Mouse (Mus musculus) adrenal gland, postnatal 36 days (tissue): ENCODE results near the gene Fam151a. TPM values are rescaled to one million over a fixed set of nuclear protein-coding genes. Genes with fewer than 3 reads are reported as not detected.
"Not testable (repeated sequence)": the region's sequence is repeated elsewhere in the genome, so short reads cannot be mapped to it uniquely, and the experiment has no call there.

Experiments
- DNase-seq, 2 experiments: peaks; one replicate each; pipeline ENCODE4 v3.0.0; 2021; ENCODE audit warnings: mixed read lengths in 1 of 2
- long read RNA-seq, 2 experiments: library from polyadenylated mRNA; stranded (forward); transcript quantifications; one replicate each; pipeline ENCODE4 v2.0.0; 2021; ENCODE audit warnings: borderline sequencing depth in 2 of 2
- total RNA-seq, 2 experiments: library from RNA; stranded (reverse); gene quantifications; 2 replicates each; pipeline ENCODE4 v1.2.3; 2021

Gene Fam151a
- under 1 TPM in 1 of 2 experiments, not detected in 1; 0.17 TPM for total RNA-seq
- long read RNA-seq, experiment 1: 0 reads
- long read RNA-seq, experiment 2: 0 reads

- no peak for DNase-seq
These were observed at the start of gene Fam151a for GRCm38 (mm10) chr4:106733636-106734035. TSS of gene Fam151a (plus strand) at chr4:106733889.

DNA sequence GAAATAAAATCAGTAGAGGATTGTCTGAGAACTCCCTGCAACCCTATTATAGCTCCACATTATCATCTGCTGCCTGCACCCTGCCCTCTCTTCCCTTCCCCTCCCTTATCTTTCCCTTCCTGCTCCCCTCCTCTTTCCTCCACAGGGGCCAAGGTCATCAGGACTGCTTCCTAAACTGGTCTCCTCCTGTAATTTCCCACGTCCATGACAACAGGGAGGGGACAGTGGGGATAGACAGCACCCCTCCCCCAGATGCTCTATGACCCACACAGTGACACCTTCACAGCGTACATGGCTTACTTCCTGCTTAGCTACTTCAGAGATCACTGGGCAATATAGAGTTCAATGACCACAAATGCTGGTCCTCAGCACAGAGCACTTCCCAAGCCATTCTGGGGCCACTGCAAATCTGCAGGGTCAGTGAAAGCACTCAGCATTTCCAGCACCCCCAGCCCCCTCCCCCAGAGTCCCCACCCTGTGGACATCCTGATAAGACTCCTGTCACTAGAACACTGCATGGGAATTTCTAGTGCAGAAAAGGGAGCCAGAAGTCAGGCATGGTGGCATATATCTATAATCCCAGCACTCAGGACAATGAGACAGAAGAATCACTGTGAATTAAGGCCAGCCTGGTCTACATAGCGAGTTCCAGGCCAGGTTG, 44.9 kb upstream of the Fam151a start:
- DNase-seq: no peak

- DNase-seq: no peak
These were observed 39.8 kb upstream of the Fam151a start for GRCm38 (mm10) chr4:106693841-106694430.

GRCm38 (mm10) chr4:106699989-106700388, 33.7 kb upstream of the Fam151a start:
- peak in 1 of 2 experiments; percentile 23 for DNase-seq

DNA sequence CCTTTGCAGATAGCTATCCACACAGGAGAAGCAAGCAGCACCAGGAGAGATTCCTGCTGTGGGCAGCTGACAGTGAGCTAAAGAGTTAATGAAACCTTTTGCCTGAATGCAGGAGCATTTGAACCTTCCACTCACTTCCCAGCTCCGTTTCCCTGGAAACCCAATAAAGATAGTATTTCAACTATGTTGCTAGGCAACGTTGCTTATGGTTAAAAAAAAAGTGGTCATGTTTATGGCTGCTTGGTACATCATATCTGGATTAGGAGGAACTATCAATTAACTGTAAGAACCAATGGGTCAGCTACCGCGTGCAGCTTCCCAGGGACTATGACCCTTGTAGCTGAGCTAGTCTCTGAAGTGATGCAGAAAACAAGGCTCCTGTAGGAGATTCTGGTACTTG, 32.9 kb upstream of the Fam151a start:
- no peak for DNase-seq

- DNase-seq: no peak
These were observed 29.7 kb upstream of the Fam151a start for GRCm38 (mm10) chr4:106703956-106704355.

- no peak for DNase-seq
These were observed 29.3 kb upstream of the Fam151a start for GRCm38 (mm10) chr4:106704416-106704815.

DNA sequence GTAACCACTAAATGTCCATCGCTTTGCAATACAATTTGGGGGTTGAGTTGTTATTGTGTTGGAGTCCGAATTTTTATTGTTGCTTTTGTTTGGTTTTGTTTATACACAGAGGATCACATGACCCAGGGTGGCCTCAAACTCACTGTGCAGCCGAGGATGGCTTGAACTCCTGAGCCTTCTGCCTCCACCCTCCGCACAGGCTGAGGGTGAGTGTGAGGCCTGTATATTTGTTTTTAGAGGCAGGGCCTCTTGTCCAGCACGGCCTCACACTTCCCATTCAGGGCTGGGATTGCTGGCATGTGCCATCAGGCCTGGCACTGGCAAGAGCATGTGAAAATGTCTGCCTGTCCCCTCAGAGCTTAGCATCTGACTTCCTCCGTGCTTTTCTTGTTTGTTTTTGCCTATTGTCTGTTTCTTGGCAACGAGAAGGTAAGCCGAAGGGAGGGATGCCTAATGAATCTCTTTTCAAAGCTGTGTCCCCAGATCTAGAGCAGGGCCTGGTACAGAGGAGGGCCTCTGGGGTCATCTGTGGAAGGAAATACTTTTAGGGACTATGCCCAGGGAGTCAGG, 28.5 kb upstream of the Fam151a start:
- no peak for DNase-seq

GRCm38 (mm10) chr4:106707957-106708356, 25.7 kb upstream of the Fam151a start:
- DNase-seq: peak; percentile 36 to 54

GRCm38 (mm10) chr4:106708408-106708807, 25.3 kb upstream of the Fam151a start:
- peak; percentile 87 to 89 for DNase-seq

DNA sequence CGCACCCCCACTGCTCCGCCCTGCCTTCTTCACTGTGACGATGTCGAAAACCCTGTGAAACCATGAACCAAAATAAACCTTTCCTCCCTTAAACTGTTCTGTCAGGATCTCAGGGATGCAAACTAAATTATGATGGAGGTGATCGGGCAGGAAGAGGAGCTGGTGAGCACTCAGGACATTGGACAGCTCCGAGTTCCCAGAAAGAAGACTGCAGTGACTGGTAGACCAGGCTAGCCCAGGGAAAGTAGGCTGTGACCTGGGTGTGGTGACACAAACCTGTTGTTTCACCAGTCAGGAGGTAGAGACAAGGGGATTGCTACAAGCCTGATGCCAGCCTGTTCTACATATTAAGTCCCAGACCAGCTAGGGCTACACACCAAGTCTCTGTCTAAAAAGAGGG, 20.1 kb upstream of the Fam151a start:
- no peak for DNase-seq

GRCm38 (mm10) chr4:106720631-106721030, 13.1 kb upstream of the Fam151a start:
- DNase-seq: no peak

DNA sequence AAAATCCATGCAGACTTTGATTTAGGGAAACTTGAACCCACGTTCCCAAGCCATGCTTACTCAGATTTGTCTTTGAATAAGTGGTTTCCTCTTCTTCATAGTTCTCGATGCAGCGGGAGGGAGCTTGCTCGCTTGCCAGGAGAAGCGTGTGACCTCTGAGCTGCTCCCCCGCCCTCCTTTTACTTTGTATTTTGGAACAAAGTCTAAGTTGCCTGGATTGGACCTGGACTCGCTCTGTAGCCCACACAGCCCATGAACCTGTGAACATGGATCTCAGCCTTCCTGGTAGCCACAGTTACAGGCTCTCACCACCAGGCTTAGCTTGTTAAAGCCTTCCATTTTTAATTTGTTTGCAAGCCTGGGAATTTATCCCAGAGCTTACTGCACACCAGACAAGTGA, 2.9 kb upstream of the Fam151a start, which contains the start of gene Mroh7:
TSS of gene Mroh7 (minus strand) at position 112 of the 400 bp plus-strand sequence.
- no peak for DNase-seq

DNA sequence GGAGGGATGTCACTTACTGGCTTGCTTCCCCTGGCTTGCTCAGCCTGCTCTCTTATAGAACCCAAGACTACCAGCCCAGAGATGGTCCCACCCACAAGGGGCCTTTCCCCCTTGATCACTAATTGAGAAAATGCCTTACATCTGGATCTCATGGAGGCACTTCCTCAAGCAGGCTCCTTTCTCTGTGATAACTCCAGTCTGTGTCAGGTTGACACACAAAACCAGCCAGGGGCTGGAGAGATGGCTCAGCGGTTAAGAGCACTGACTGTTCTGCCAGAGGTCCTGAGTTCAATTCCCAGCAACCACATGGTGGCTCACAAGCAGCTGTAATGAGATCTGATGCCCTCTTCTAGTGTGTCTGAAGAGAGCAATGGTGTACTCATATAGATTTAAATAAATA, 3.2 kb downstream of the Fam151a start:
- DNase-seq: not testable (repeated sequence)

- DNase-seq: no peak
These were observed 4.2 kb downstream of the Fam151a start for GRCm38 (mm10) chr4:106737904-106738303.

- DNase-seq: no peak
These were observed 12.2 kb downstream of the Fam151a start for GRCm38 (mm10) chr4:106745862-106746261.

GRCm38 (mm10) chr4:106747001-106747580, 13.4 kb downstream of the Fam151a start:
- no peak for DNase-seq

DNA sequence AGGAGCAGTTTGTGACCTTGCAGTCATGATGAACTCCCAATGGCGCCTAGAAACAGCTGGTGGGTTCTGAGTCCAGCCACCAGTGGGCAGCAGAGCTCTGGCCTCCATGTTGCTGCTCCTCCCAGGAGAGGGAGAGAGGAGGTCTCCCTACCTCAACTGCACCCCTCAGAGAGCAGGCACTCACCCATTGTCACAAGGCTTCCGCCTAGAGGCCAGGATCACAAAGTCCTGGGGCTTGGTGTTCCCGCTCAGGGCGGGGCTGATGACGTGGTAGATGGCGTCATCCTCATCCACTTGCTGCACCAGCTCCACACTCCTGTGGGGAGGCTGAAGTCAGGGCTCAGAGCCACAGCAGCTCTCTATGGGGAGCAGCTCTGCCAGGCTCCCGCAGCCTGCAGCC, 16.0 kb downstream of the Fam151a start:
- peak; percentile 70 to 82 for DNase-seq

GRCm38 (mm10) chr4:106751726-106752125, 18.0 kb downstream of the Fam151a start:
- no peak for DNase-seq

- DNase-seq: peak in 1 of 2 experiments; percentile 40
These were observed 30.5 kb downstream of the Fam151a start for GRCm38 (mm10) chr4:106764166-106764565.

- no peak for DNase-seq
These were observed 35.6 kb downstream of the Fam151a start for GRCm38 (mm10) chr4:106769306-106769705.

GRCm38 (mm10) chr4:106772558-106772957, 38.9 kb downstream of the Fam151a start:
- DNase-seq: no peak

DNA sequence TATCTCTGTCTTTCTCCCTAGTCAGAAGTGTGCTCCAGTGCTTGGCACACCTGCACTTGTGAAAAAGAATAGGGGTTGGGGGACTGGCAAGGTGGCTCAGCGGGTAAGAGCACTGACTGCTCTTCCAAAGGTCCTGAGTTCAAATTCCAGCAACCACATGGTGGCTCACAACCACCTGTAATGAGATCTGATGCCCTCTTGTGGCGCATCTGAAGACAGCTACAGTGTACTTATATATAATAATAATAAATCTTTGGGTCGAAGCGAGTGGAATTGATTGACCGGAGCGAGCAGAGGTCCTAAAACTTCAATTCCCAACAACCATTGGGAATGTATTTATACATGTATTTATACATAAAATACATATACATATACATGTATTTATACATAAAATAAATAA, 42.1 kb downstream of the Fam151a start:
- DNase-seq: not testable (repeated sequence)
